Mouse (Mus musculus): ENCODE data around the gene Hid1.

Gene Hid1

DNA sequence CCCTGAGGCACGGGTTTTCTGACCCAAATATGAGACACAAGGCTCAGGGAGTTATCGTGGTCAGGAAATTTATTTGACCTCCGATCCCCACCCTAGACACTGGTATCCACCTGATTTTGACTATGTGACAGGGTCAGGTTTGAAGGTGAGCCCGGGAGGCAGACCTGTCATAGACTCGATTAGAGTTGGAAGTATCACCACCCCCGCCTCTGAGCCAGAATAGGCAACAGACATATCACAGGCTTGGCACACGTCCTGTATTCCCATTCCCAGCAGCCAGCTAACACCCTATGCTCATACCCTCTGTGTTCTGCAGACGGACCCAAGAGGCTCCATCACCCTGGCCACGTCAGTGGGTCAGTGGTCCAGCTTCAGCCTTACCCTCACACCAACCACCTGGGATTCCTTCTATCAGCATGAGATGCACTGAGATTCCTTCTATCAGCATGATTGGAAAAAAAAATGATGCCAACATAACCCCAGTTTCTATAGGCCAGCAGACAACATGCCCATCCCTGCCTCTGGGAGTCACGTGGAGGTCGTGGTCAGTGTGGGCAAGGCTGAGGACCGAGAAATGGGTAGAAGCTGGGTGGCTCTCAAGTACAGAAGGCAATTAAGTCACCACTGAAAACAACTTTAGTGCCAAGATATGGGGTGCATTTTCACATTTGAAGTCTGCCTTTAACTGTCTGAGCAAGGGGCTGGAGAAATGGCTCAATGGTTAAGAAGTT, 7.3 kb upstream of the Hid1 start:
- DNase-seq (ENCODE audit: low read depth) = no peak

GRCm38 (mm10) chr11:115373805-115374694, 6.5 kb upstream of the Hid1 start:
- DNase-seq (ENCODE audit: low read depth) = peak; percentile 51

GRCm38 (mm10) chr11:115372737-115373136, 5.2 kb upstream of the Hid1 start:
- DNase-seq (ENCODE audit: low read depth) = no peak

DNA sequence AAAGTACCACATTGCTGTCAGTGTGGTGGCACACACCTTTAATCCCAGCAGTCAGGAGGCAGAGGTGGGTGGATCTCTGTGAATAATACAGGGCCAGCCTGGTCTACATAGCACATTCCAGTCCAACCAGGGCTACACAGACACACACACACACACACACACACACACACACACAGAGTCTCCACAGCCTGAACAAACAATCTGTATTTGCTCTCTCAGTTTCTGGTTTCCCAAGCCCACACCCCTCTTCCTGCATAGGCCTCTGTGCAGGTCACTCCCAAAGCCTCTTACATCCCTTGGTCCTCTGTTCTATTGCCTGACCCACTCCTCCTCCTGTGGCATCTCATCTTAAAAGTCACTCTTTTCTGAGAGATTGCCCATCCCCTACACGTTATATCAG, 4.5 kb upstream of the Hid1 start:
- DNase-seq (ENCODE audit: low read depth) = no peak

GRCm38 (mm10) chr11:115371354-115371753, 3.8 kb upstream of the Hid1 start:
- DNase-seq (ENCODE audit: low read depth) = no peak

DNA sequence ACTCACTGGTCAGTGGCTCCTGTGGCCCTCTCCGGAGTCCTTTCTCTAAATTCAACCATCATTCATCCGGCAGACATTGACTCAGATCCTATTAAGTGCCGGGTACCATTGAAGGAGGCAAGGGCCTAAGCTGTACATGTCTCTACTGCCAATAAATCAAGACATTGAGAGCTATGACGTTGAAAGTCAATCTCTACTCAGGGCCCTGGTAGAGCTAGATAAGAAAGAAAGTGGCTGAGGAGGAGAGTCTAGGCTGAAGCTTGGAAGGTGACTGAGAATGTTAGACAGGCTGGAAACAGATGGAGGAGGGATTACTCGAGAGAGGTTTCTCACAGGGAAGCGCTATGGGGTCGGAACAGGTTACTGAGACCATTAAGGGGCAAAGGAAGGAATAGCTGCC, 2.8 kb upstream of the Hid1 start:
- no peak for DNase-seq (ENCODE audit: low read depth)

GRCm38 (mm10) chr11:115366706-115367394, 706 bp downstream of the Hid1 start:
- DNase-seq (ENCODE audit: low read depth) = no peak

GRCm38 (mm10) chr11:115366039-115366705, 1.4 kb downstream of the Hid1 start:
- peak; percentile 26 for DNase-seq (ENCODE audit: low read depth)

DNA sequence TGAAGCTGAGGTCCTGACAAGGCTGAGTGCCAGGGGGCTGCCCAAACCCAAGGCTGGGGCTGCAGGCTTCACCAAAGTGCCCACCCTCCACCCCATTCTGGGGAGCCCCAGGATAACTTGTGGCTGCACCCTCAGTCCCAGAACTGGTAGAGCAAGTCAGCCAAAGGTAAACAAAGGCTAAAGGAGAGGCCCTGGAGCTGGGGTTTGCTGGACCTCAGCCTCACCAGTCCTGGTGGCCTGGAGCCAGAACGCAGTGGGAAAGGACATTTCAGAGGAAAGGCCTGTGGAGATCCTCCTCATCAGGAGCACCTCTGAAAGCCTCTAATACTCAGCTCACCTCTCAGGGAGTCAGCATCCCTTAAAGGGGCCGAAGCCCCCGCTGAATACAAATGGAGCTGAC, 3.4 kb downstream of the Hid1 start:
- no peak for DNase-seq (ENCODE audit: low read depth)

DNA sequence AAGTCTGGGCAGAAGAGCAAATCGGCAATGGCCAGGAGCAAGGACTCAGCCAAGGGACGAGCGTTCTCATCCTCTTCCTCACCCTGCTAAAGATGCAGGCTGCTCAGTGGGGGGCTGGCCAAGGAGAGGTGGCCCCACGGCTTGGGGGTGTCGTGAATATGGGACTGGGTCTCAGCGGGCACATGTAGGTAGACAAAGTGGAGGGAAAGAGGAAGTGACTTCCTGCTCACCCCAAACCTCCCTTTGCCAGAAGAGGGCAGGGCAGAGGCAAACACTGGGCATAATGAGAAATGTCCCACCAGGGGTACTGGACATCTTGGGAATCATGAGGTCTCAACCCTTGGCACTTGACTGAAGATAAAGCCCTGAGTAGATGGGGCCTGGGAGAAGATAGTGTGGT, 7.8 kb downstream of the Hid1 start:
- peak; percentile 24 for DNase-seq (ENCODE audit: low read depth)

DNA sequence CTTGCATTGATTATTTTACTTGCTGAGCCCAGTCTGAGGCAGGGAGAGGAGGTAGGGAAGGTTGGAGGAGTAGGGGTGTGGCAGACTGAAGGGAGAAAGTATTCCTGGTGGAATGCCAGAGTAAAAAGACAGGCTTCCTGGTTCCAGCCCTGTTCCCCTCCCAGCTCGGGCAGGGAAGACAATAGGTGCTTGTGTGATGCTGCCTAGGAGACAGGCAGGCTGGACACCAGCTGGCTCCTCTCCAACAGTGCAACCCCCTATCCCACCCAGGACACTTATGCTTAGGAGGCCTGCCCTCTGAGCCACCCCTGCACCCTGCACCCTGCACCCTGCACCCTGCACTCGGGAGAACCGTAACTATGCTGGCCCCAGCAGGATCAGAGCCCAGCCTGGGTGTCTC, 8.3 kb downstream of the Hid1 start:
- DNase-seq (ENCODE audit: low read depth) = no peak

GRCm38 (mm10) chr11:115358468-115358867, 9.1 kb downstream of the Hid1 start:
- peak; percentile 75 for DNase-seq (ENCODE audit: low read depth)

- DNase-seq (ENCODE audit: low read depth) = peak; percentile 81
Measured at GRCm38 (mm10) chr11:115354183-115354582, 13.4 kb downstream of the Hid1 start.

- DNase-seq (ENCODE audit: low read depth) = no peak
Measured at GRCm38 (mm10) chr11:115353375-115353774, 14.2 kb downstream of the Hid1 start.

- no peak for DNase-seq (ENCODE audit: low read depth)
Measured at GRCm38 (mm10) chr11:115349976-115350375, 17.6 kb downstream of the Hid1 start.

- no peak for DNase-seq (ENCODE audit: low read depth)
Measured at GRCm38 (mm10) chr11:115348681-115349248, 18.8 kb downstream of the Hid1 start.

GRCm38 (mm10) chr11:115345515-115345914, 22.0 kb downstream of the Hid1 start:
- no peak for DNase-seq (ENCODE audit: low read depth)

DNA sequence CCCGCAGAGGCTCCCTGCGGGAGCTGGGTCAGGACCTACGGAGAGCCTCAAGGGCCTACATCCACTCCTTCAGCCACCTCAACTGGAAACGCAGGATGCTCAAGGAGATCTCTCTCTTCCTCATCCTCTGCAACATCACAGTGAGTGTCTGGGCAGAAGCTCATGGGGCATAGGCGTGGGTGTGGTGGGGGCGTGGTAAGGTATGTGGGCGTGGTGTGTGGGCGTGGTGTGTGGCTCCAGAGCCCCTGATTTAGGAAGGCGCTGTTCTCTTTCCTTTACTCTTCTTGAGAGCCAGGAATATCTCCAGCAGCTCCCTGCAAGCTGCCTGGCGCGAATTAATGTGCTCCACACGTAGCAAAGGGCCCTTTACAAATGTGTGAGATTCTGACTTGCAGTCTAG, 22.6 kb downstream of the Hid1 start:
- DNase-seq (ENCODE audit: low read depth) = peak; percentile 16

DNA sequence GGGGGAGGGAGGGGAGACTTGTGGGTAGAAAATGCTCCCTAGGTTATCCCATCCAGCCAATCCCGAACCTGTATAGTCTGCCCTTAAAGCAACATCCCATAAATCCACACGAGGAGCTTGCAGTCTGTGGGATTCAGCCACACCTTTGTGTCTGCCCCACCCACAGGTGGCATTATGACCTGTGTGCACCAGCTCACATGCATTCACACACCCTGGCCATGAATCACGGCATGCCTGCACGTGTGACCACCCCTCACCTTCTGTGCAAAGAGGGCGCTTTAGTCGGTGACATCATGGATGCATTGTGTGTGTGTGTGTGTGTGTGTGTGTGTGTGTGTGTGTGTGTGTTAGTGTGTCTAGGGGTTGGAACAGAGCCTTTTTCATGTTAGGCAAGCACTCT, 25.7 kb downstream of the Hid1 start:
- DNase-seq (ENCODE audit: low read depth) = no peak

- DNase-seq (ENCODE audit: low read depth) = no peak
Measured at GRCm38 (mm10) chr11:115341246-115341645, 26.3 kb downstream of the Hid1 start.

- no peak for DNase-seq (ENCODE audit: low read depth)
Measured at GRCm38 (mm10) chr11:115337826-115338225, 29.7 kb downstream of the Hid1 start.

GRCm38 (mm10) chr11:115337350-115337749, 30.2 kb downstream of the Hid1 start:
- no peak for DNase-seq (ENCODE audit: low read depth)
